Mouse (Mus musculus) forebrain, embryonic 14.5 days (tissue): Measurements from ENCODE around the gene Prkce. TPM values are rescaled to one million over a fixed set of nuclear protein-coding genes. Genes with fewer than 3 reads are reported as not detected.

Experiments
- ATAC-seq: fragments of 200-750 bp; cut with Nextera tagmentation; 2 replicates; pipeline ENCODE4 v1.8.0; 2017; ENCODE audit warnings: mild to moderate bottlenecking, moderate library complexity
- DNase-seq: peaks from one replicate; pipeline ENCODE4 v3.0.0-alpha.2; 2015; ENCODE audit warnings: low spot score
- H3K27ac ChIP-seq: fragments of 300-500 bp; sonication (generic); 2 replicates; pipeline ENCODE4 v1.5.1; 2014; ENCODE audit warnings: low read depth, mild to moderate bottlenecking, control low read depth, low read length, moderate library complexity
- H3K27me3 ChIP-seq: fragments of 300-500 bp; sonication (generic); replicated peaks from 2 replicates; pipeline ENCODE4 v1.6.1; 2014; ENCODE audit warnings: low read length, control low read depth, mixed read lengths; ENCODE audit not compliant: control insufficient read depth, insufficient read depth
- H3K36me3 ChIP-seq: fragments of 300-500 bp; sonication (generic); 2 replicates; pipeline ENCODE4 v1.6.1; 2014; ENCODE audit warnings: low read length, control low read depth; ENCODE audit not compliant: control insufficient read depth, insufficient read depth
- H3K4me1 ChIP-seq: fragments of 300-500 bp; sonication (generic); 2 replicates; pipeline ENCODE4 v1.6.1; 2014; ENCODE audit warnings: antibody characterized with exemption, low read length, control low read depth; ENCODE audit not compliant: control insufficient read depth, insufficient read depth
- H3K4me2 ChIP-seq: fragments of 300-500 bp; sonication (generic); 2 replicates; pipeline ENCODE4 v1.6.1; 2014; ENCODE audit warnings: mild to moderate bottlenecking, control low read depth, low read length
- H3K4me3 ChIP-seq: fragments of 300-500 bp; sonication (generic); 2 replicates; pipeline ENCODE4 v1.5.1; 2014; ENCODE audit warnings: low read depth, low read length, control low read depth
- H3K9ac ChIP-seq: fragments of 300-500 bp; sonication (generic); 2 replicates; pipeline ENCODE4 v1.6.1; 2014; ENCODE audit warnings: mild to moderate bottlenecking, low read length, control low read depth, moderate library complexity
- H3K9me3 ChIP-seq: fragments of 300-500 bp; sonication (generic); replicated peaks from 2 replicates; pipeline ENCODE4 v1.6.1; 2016; ENCODE audit warnings: low read length, control low read depth, mixed read lengths; ENCODE audit not compliant: control insufficient read depth
- WGBS: fragments of 180-500 bp; shearing (Covaris S2); extraction: QIAGEN DNeasy Blood & Tissue Kit; methylation state at CpG from one replicate; pipeline ENCODE4 v1.1.7; 2014; 5-methylcytosine and 5-hydroxymethylcytosine counted together
- polyA plus RNA-seq: library from polyadenylated mRNA; unstranded; fragments of >200 nt; fragmentation: Nextera tagmentation; extraction: Ambion mirVana; gene quantifications from 2 replicates; pipeline ENCODE4 v1.2.1, GENCODE M21; 2014

Prkce gene
- polyA plus RNA-seq, 1 experiment from 2014 or later = 16.9 TPM

- no peak overlapping the region for H3K27ac ChIP-seq
- no peak for ATAC-seq
These were observed 58.1 kb downstream of the Prkce start for GRCm38 (mm10) chr17:86225488-86226186.

DNA sequence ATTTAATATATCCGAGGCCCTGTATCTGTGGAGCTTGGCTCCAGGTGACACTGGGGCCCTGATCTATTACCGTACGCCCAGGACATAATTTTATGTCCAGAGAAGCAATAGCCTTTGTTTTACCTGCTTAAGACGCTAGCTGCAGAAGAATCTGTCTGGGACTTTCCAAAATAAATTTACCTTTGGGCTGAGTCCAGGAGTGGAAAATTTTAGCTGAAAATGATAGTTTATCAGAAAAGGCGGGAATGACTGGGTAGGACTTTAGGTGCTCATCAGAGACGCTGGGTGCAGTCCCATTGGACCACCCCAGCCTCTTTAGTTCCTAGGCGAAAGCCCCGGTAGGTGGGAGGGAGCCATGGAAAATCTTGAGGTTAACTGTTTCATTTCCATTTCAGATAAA is 58.6 kb downstream of the Prkce start:
- H3K36me3 ChIP-seq = no peaks in the 10 kb centered on the region
- no peaks in the 10 kb centered on the region for H3K4me1 ChIP-seq
- ATAC-seq (no peak), DNase-seq (no peak)
- H3K4me3 ChIP-seq = no peak overlapping the region
- no peak overlapping the region for H3K9ac ChIP-seq
- H3K27ac ChIP-seq = no peak overlapping the region
- H3K9me3 ChIP-seq = no peaks in the 10 kb centered on the region
- no peak overlapping the region for H3K4me2 ChIP-seq
- no peaks in the 10 kb centered on the region for H3K27me3 ChIP-seq
- 75% methylated on average over 8 of the region's 8 CpGs for WGBS

More at GRCm38 (mm10) chr17:86225488-86226186, 58.1 kb downstream of the Prkce start:
- Histone ChIP-seq H3K4me2 (no peak overlapping the region), H3K4me1 (no peaks in the 10 kb centered on the region), H3K9ac (no peak overlapping the region), H3K4me3 (no peak overlapping the region), H3K36me3 (no peaks in the 10 kb centered on the region), H3K9me3 (no peaks in the 10 kb centered on the region), H3K27me3 (no peaks in the 10 kb centered on the region)
- WGBS = 75% methylated on average over 10 of the region's 10 CpGs
- DNase-seq = no peak

DNA sequence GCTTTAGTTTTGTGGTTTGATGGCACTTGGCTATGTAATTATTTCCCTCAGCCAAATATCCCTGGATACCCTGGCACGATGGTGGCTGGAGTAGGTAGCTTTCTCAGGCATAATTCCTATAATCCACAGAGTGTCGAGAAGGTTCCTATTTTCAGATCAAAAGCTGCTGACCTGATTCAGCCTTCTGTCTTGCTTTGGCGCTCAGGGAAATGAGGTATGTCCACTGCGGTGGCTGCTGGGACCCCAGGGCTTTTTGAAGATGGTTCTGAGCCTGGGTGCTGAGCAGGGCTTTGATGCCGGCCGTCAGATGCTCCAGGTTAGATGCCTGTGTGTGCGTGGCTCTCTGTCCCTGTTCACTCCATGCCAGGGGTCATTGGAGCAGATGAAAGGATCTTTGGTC is 59.0 kb downstream of the Prkce start:
- 92% methylated on average over 7 of the region's 7 CpGs for WGBS
- H3K27me3 ChIP-seq = no peaks in the 10 kb centered on the region
- ATAC-seq = no peak

GRCm38 (mm10) chr17:86227389-86227788 is 59.8 kb downstream of the Prkce start:
- Histone ChIP-seq H3K36me3 (no peaks in the 10 kb centered on the region), H3K9me3 (no peaks in the 10 kb centered on the region), H3K4me2 (no peak overlapping the region), H3K4me3 (no peak overlapping the region), H3K27ac (no peak overlapping the region), H3K27me3 (no peaks in the 10 kb centered on the region), H3K9ac (no peak overlapping the region), H3K4me1 (peaks cover 5% of the 10 kb centered on the region; the same call in 1 of the 2 replicates)
- DNase-seq (no peak), ATAC-seq (no peak)
- WGBS = 80% methylated on average over 3 of the region's 3 CpGs

More for the DNA sequence above, 59.0 kb downstream of the Prkce start:
- Histone ChIP-seq H3K4me1 (peaks cover under 1% of the 10 kb centered on the region; the same call in 1 of the 2 replicates), H3K9ac (no peak overlapping the region), H3K4me3 (no peak overlapping the region), H3K27ac (no peak overlapping the region), H3K36me3 (no peaks in the 10 kb centered on the region), H3K4me2 (no peak overlapping the region), H3K9me3 (no peaks in the 10 kb centered on the region)
- no peak for DNase-seq

DNA sequence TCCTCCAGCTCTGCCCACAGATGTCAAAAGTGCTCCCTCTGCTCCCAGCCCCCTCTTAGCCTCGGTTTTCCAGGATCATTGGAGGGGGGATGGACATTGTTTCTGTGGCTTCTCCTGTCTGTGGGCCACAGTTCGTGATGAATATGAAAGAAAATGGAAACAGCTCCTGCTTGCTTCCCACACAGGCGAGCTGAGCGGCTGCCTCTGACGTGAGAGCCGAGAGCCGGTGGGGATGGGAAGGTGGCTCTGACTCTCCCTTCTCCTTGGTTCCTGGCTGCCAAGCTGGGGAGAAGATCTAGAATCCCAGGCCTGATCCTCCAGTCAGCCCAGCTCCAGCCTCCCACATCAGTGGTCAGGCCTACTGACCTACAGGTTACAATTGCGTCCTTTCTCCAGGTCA is 61.3 kb downstream of the Prkce start:
- Histone ChIP-seq H3K4me1 (peaks cover 5% of the 10 kb centered on the region; the same call in 1 of the 2 replicates), H3K27ac (no peak overlapping the region), H3K4me2 (no peak overlapping the region), H3K27me3 (no peaks in the 10 kb centered on the region), H3K9me3 (no peaks in the 10 kb centered on the region), H3K36me3 (no peaks in the 10 kb centered on the region), H3K4me3 (no peak overlapping the region), H3K9ac (no peak overlapping the region)
- ATAC-seq = no peak
- whole genome bisulfite sequencing = 90% methylated on average over 8 of the region's 8 CpGs
- no peak for DNase-seq

DNA sequence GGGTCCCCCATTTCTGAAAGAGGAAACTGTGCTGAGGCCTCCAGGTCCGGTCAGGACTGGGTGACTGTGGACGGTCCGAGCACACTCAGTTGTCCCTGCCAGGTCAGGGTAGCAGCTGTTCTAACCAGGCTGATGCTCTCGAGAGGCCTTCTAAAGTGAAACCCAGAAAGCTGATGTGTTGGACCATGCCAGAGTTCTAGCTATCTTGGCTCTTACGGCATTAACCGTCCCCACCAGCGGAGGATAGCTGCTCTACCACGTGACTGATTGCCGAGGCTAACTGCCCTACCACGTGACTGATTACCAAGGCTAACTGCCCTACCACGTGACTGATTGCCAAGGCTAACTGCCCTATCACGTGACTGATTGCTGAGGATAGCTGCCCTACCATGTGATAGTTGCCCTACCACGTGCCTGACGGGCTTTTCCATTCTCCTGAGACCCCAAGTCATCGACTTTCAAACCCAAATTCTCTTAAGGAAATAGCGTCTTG is 62.6 kb downstream of the Prkce start:
- no peaks in the 10 kb centered on the region for H3K36me3 ChIP-seq
- H3K9me3 ChIP-seq = no peaks in the 10 kb centered on the region
- no peak for DNase-seq
- no peak overlapping the region for H3K9ac ChIP-seq
- H3K4me1 ChIP-seq = peaks cover 9% of the 10 kb centered on the region
- no peak overlapping the region for H3K4me2 ChIP-seq
- ATAC-seq = no peak
- H3K27ac ChIP-seq = no peak overlapping the region
- WGBS = 93% methylated on average over 16 of the region's 16 CpGs
- no peaks in the 10 kb centered on the region for H3K27me3 ChIP-seq
- H3K4me3 ChIP-seq = no peak overlapping the region

- WGBS = 76% methylated on average over 12 of the region's 12 CpGs
- H3K9me3 ChIP-seq = no peaks in the 10 kb centered on the region
- no peak overlapping the region for H3K4me2 ChIP-seq
- no peak overlapping the region for H3K9ac ChIP-seq
- no peak overlapping the region for H3K4me3 ChIP-seq
- DNase-seq (peak; percentile 67), ATAC-seq (peak; percentile 67; the same call in 1 of the 2 replicates)
- H3K4me1 ChIP-seq = peaks cover 11% of the 10 kb centered on the region
- peak overlapping the region; percentile 52; the same call in 1 of the 2 replicates for H3K27ac ChIP-seq
- no peaks in the 10 kb centered on the region for H3K27me3 ChIP-seq
- H3K36me3 ChIP-seq = no peaks in the 10 kb centered on the region
These were observed 64.2 kb downstream of the Prkce start for GRCm38 (mm10) chr17:86231741-86232179.

DNA sequence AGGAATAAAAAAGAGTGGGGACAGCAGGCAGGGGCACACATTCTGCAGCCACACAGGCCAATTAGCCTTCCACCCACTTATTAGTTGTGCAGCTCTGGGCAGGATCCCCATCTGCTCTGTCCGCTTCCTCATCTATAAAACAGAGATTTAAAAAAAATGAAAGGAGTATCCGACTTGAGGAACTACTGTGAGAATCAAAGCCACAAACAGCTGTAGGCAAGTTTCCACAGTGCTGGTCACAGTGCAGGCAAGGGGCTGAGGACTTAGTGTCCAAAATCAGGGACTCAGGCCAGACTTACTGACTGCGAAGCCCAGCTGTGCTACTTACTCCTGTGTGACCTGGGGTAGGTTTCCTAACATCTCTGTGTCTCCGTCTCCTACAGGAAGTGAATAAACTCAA is 64.7 kb downstream of the Prkce start:
- Histone ChIP-seq H3K4me3 (no peak overlapping the region), H3K27ac (peak overlapping the region; percentile 52; the same call in 1 of the 2 replicates), H3K9me3 (no peaks in the 10 kb centered on the region), H3K4me2 (no peak overlapping the region), H3K4me1 (peaks cover 11% of the 10 kb centered on the region), H3K9ac (no peak overlapping the region), H3K36me3 (no peaks in the 10 kb centered on the region), H3K27me3 (no peaks in the 10 kb centered on the region)
- WGBS = 76% methylated on average over 4 of the region's 4 CpGs
- DNase-seq = no peak
- ATAC-seq = no peak

GRCm38 (mm10) chr17:86234587-86235150 is 67.1 kb downstream of the Prkce start:
- peaks cover 11% of the 10 kb centered on the region for H3K4me1 ChIP-seq
- no peaks in the 10 kb centered on the region for H3K9me3 ChIP-seq
- DNase-seq (peak; percentile 61), ATAC-seq (peak; percentile 58; the same call in 1 of the 2 replicates)
- no peak overlapping the region for H3K27ac ChIP-seq
- H3K9ac ChIP-seq = no peak overlapping the region
- H3K36me3 ChIP-seq = no peaks in the 10 kb centered on the region
- no peak overlapping the region for H3K4me3 ChIP-seq
- 48% methylated on average over 9 of the region's 9 CpGs for WGBS
- no peaks in the 10 kb centered on the region for H3K27me3 ChIP-seq
- no peak overlapping the region for H3K4me2 ChIP-seq
